Mouse (Mus musculus) stomach, postnatal 0 days (tissue): Measurements from ENCODE around the gene Taf13.

Experiments
- CTCF ChIP-seq: IDR thresholded peaks from 2 replicates; pipeline ENCODE4 v1.5.1; 2016; ENCODE audit warnings: antibody characterized with exemption, low read depth, mild to moderate bottlenecking, moderate library complexity
- EP300 ChIP-seq: optimal IDR thresholded peaks from 2 replicates; pipeline ENCODE3; 2016; ENCODE audit warnings: antibody characterized with exemption

DNA sequence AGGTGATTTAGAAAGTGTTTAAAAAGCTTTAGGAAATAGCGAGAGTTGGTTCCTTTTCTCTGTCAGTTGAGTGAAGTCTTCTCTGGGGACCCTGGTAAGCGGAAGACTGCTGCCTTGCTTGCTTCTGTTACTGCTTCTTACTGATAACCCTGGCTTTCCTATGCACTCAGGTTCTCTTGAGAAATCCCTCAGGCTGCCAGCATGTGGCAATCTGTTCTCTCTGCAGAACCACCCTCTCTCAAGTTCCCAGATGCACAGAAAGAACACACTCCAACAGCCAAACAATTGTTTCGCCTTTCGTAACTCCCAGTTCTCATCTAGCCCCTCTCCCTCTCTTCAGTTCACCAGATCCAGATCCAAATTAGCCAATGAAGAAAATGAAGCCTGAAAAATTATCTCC is 13.6 kb upstream of the Taf13 start:
- TF ChIP-seq EP300: no peak
- TF ChIP-seq CTCF: no peak
